Comparison of ENCODE assay signal across 27 mouse cellular contexts in genomic region chr1:155604706-155605105, GRCm38 (mm10). TPM values are rescaled to one million over a fixed set of nuclear protein-coding genes. Genes with fewer than 3 reads are reported as not detected.
DNase-seq lines count a peak whose midpoint lies in the region; ATAC-seq and TF ChIP-seq lines count a peak whose summit lies in the region.
"Had no signal": no experiment of that assay in that cellular context is flagged by ENCODE, and none has a peak within 500 bp of the region (broad histone marks: within the 10 kb centered on the region; RNA-seq: fewer than 3 reads in every experiment).

No protein-coding gene starts in this region.

- H3K27me3 ChIP-seq in limb, embryonic 14.5 days (ENCODE audit: control insufficient read depth, insufficient read depth, low read length) = no peaks in the 10 kb centered on the region
- no peaks in the 10 kb centered on the region for H3K27me3 ChIP-seq in limb, embryonic 10.5 days (ENCODE audit: low read depth, poor library complexity, severe bottlenecking)
- H3K27me3 ChIP-seq in midbrain, embryonic 13.5 days = peaks cover 3% of the 10 kb centered on the region; the same call in 1 of the 2 replicates
- H3K27me3 ChIP-seq: heart, embryonic 15.5 days; megakaryocyte, embryonic 14.5 days; midbrain, embryonic 12.5 days; neural tube, embryonic 13.5 days had no signal

- H3K4me3 ChIP-seq in limb, embryonic 14.5 days (replicated peaks; ENCODE audit: low read length) = no peak overlapping the region
- no peak overlapping the region for H3K4me3 ChIP-seq in limb, embryonic 10.5 days
- H3K4me3 ChIP-seq in midbrain, embryonic 13.5 days (replicated peaks) = no peak overlapping the region
- H3K4me3 ChIP-seq: heart, embryonic 10.5 days; heart, embryonic 15.5 days; megakaryocyte, embryonic 14.5 days; midbrain, embryonic 12.5 days; neural tube, embryonic 13.5 days had no signal

- DNase-seq in embryo, embryonic 11 days = peak; percentile 51
- no peak for DNase-seq in embryo, embryonic 10 days (ENCODE audit: low spot score)
- DNase-seq in limb, embryonic 14.5 days (ENCODE audit: low spot score) = peak; percentile 6
- no peak for DNase-seq in limb, embryonic 10.5 days (ENCODE audit: low spot score)
- peak; percentile 12 for DNase-seq in MN1 (ENCODE audit: low spot score)
- peak; percentile 60 for DNase-seq in forelimb bud, embryonic 11.5 days (ENCODE audit: low read depth, low spot score)
- no peak for DNase-seq in urinary bladder, postnatal 4 days (ENCODE audit: low spot score in 2 of 2)
- DNase-seq: adrenal gland, postnatal 36 days; cerebellum, adult 8-10 months; cerebellum, postnatal 25 days; gastrocnemius, postnatal 25 days; heart, adult 11 months; heart, postnatal 4 days; kidney, adult 11 months; kidney, postnatal 14 days; layer of hippocampus, adult 9-11 months; lung, postnatal 4 days; right cerebral cortex, postnatal 14 days had no signal

- no peaks in the 10 kb centered on the region for H3K9me3 ChIP-seq in limb, embryonic 14.5 days (ENCODE audit: control insufficient read depth, low read length)
- H3K9me3 ChIP-seq in limb, embryonic 10.5 days (replicated peaks) = no peaks in the 10 kb centered on the region
- H3K9me3 ChIP-seq in midbrain, embryonic 13.5 days = no peaks in the 10 kb centered on the region
- H3K9me3 ChIP-seq: G1E; heart, embryonic 10.5 days; heart, embryonic 15.5 days; megakaryocyte, embryonic 14.5 days; midbrain, embryonic 12.5 days; neural tube, embryonic 13.5 days had no signal

- 19% methylated on average over 1 of the region's 1 CpGs for WGBS in limb, embryonic 14.5 days
- WGBS in limb, embryonic 10.5 days = 15% methylated on average over 1 of the region's 1 CpGs
- WGBS in midbrain, embryonic 13.5 days = 31% methylated on average over 1 of the region's 1 CpGs

- H3K36me3 ChIP-seq in limb, embryonic 14.5 days (ENCODE audit: control insufficient read depth, insufficient read depth, low read length) = no peaks in the 10 kb centered on the region; the same call in 1 of the 2 replicates
- no peaks in the 10 kb centered on the region for H3K36me3 ChIP-seq in limb, embryonic 10.5 days
- no peaks in the 10 kb centered on the region for H3K36me3 ChIP-seq in midbrain, embryonic 13.5 days
- H3K36me3 ChIP-seq: heart, embryonic 10.5 days; heart, embryonic 15.5 days; midbrain, embryonic 12.5 days; neural tube, embryonic 13.5 days had no signal

- H3K4me1 ChIP-seq in limb, embryonic 14.5 days (ENCODE audit: control insufficient read depth, insufficient read depth, low read length) = no peaks in the 10 kb centered on the region
- peaks cover 25% of the 10 kb centered on the region for H3K4me1 ChIP-seq in limb, embryonic 10.5 days
- peaks cover 19% of the 10 kb centered on the region for H3K4me1 ChIP-seq in midbrain, embryonic 13.5 days (replicated peaks)
- H3K4me1 ChIP-seq: heart, embryonic 15.5 days had no signal

- no peak overlapping the region for H3K27ac ChIP-seq in limb, embryonic 14.5 days (replicated peaks; ENCODE audit: low read depth, low read length)
- H3K27ac ChIP-seq in limb, embryonic 10.5 days = no peak overlapping the region
- no peak overlapping the region for H3K27ac ChIP-seq in midbrain, embryonic 13.5 days
- H3K27ac ChIP-seq: heart, embryonic 10.5 days; heart, embryonic 15.5 days had no signal

- H3K9ac ChIP-seq in limb, embryonic 14.5 days (ENCODE audit: low read depth, low read length, severe bottlenecking) = no peak overlapping the region
- no peak overlapping the region for H3K9ac ChIP-seq in midbrain, embryonic 13.5 days (replicated peaks)
- H3K9ac ChIP-seq: heart, embryonic 15.5 days; midbrain, embryonic 12.5 days; neural tube, embryonic 13.5 days had no signal

- ATAC-seq in limb, embryonic 14.5 days (ENCODE audit: low FRiP score, low read depth) = no peak
- ATAC-seq in midbrain, embryonic 13.5 days = no peak
- ATAC-seq: inflammation-experienced regulatory T-cells, adult 6 months had no signal

- TF ChIP-seq POLR2A in limb, embryonic 14.5 days (IDR thresholded peaks at IDR 0.05; ENCODE audit: borderline replicate concordance, extremely low read depth, insufficient read depth, insufficient read length) = no peak

- H3K4me2 ChIP-seq in limb, embryonic 14.5 days (replicated peaks; ENCODE audit: low read depth, low read length, severe bottlenecking) = no peak overlapping the region
- H3K4me2 ChIP-seq in midbrain, embryonic 13.5 days (replicated peaks) = no peak overlapping the region
- H3K4me2 ChIP-seq: heart, embryonic 15.5 days; liver, embryonic 11.5 days; midbrain, embryonic 12.5 days had no signal

RNA-seq across cellular contexts. Expression of gene Acbd6, which starts 46.8 kb away (rescaled TPM):
- polyA plus RNA-seq in limb, embryonic 14.5 days (2012; rRNA removed) = 88.3 and 117 TPM in 2 replicates
- polyA plus RNA-seq in limb, embryonic 14.5 days (2014; fragmentation: Nextera tagmentation; extraction: Ambion mirVana) = 87.9 and 88.4 TPM in 2 replicates
- polyA plus RNA-seq in limb, embryonic 10.5 days (2016; fragmentation: Nextera tagmentation; extraction: Ambion mirVana) = 88.9 and 89.4 TPM in 2 replicates
- polyA plus RNA-seq in midbrain, embryonic 13.5 days (2015; fragmentation: Nextera tagmentation; extraction: Ambion mirVana) = 63.2 and 73.6 TPM in 2 replicates

Comparison
In these comparisons a context has a peak if more than half of its experiments do, and no peak if none do; other contexts are left out.
1. DNase-seq: peak in embryo, embryonic 11 days (single experiment), limb, embryonic 14.5 days (single experiment), MN1 (single experiment) and forelimb bud, embryonic 11.5 days (single experiment); none in embryo, embryonic 10 days (single experiment), limb, embryonic 10.5 days (single experiment) and urinary bladder, postnatal 4 days (0 of 2).